Mouse (Mus musculus) neural tube, embryonic 12.5 days (tissue): ENCODE measurements around the gene Polrmt. TPM values are rescaled to one million over a fixed set of nuclear protein-coding genes. Genes with fewer than 3 reads are reported as not detected.

Experiments
- ATAC-seq: fragments of 200-750 bp; cut with Nextera tagmentation; 2 replicates; pipeline ENCODE4 v1.8.0; 2017; ENCODE audit warnings: low read depth, mild to moderate bottlenecking, moderate TSS enrichment, moderate library complexity; ENCODE audit not compliant: low FRiP score
- H3K27ac ChIP-seq: fragments of 300-500 bp; sonication (generic); 2 replicates; pipeline ENCODE4 v1.5.1; 2016
- H3K27me3 ChIP-seq: fragments of 300-500 bp; sonication (generic); replicated peaks from 2 replicates; pipeline ENCODE4 v1.6.1; 2016; ENCODE audit warnings: mild to moderate bottlenecking
- H3K36me3 ChIP-seq: fragments of 300-500 bp; sonication (generic); 2 replicates; pipeline ENCODE4 v1.6.1; 2016; ENCODE audit warnings: mild to moderate bottlenecking
- H3K4me1 ChIP-seq: fragments of 300-500 bp; sonication (generic); 2 replicates; pipeline ENCODE4 v1.6.1; 2016
- H3K4me2 ChIP-seq: fragments of 300-500 bp; sonication (generic); replicated peaks from 2 replicates; pipeline ENCODE4 v1.6.1; 2016; ENCODE audit warnings: mild to moderate bottlenecking
- H3K4me3 ChIP-seq: fragments of 300-500 bp; sonication (generic); 2 replicates; pipeline ENCODE4 v1.5.1; 2016
- H3K9ac ChIP-seq: fragments of 300-500 bp; sonication (generic); 2 replicates; pipeline ENCODE4 v1.6.1; 2016; ENCODE audit warnings: mild to moderate bottlenecking
- H3K9me3 ChIP-seq: fragments of 300-500 bp; sonication (generic); 2 replicates; pipeline ENCODE4 v1.6.1; 2016; ENCODE audit warnings: mild to moderate bottlenecking
- WGBS: fragments of 180-500 bp; shearing (Covaris S2); methylation state at CpG from one replicate; pipeline ENCODE4 v1.1.7; 2016; 5-methylcytosine and 5-hydroxymethylcytosine counted together
- polyA plus RNA-seq: library from polyadenylated mRNA; unstranded; fragments of >200 nt; fragmentation: Nextera tagmentation; extraction: Ambion mirVana; gene quantifications from 2 replicates; pipeline ENCODE4 v1.2.1, GENCODE M21; 2016

The Polrmt gene
- polyA plus RNA-seq, 1 experiment from 2014 or later = 44.7 TPM

DNA sequence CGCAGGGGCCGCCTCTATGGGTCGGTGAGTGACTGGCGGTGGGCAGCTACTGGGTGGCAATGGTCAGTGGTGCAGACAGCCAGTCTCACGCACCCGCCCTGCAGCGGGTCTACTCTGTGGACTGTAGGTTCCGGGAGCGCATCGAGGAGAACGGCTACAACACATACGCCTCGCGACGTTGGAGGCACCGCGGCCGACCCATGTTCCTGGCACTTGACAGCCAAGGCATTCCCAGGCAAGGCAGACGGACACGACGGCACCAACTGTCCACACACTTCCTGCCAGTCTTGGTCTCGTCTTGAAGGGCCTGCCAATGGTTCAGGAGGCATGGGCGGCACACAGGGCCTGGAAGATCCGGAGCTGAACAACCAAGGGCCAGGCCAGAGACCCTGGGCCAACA, 10.3 kb upstream of the Polrmt start:
- Histone ChIP-seq H3K4me1 (peaks cover 17% of the 10 kb centered on the region), H3K27ac (no peak overlapping the region), H3K9ac (no peak overlapping the region), H3K9me3 (no peaks in the 10 kb centered on the region), H3K36me3 (peaks cover 59% of the 10 kb centered on the region), H3K4me3 (no peak overlapping the region), H3K4me2 (no peak overlapping the region), H3K27me3 (no peaks in the 10 kb centered on the region)
- WGBS = 90% methylated on average over 24 of the region's 24 CpGs
- no peak for ATAC-seq

DNA sequence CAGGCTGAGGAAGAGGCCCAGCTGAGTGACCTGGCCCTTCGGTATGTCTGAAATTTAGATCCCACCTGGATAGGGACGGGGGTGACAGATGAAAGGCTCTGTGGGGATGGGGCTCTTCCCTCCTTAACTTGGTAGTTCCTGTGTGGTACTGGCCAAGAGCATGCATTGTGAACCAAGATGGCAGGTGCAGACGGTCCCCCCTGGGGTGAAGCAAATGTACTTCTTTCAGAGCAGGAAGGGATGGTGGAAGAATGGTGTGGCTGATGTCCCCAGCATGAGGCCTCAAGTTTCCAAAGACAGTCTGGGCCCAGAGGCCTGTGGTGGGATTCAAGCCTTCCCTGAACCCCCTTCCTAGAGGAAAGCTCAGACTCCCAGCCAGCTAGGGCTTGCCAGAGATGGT, 9.5 kb upstream of the Polrmt start:
- Histone ChIP-seq H3K36me3 (peaks cover 51% of the 10 kb centered on the region), H3K4me2 (no peak overlapping the region), H3K4me3 (no peak overlapping the region), H3K27ac (no peak overlapping the region), H3K9me3 (no peaks in the 10 kb centered on the region), H3K9ac (no peak overlapping the region), H3K27me3 (no peaks in the 10 kb centered on the region), H3K4me1 (peaks cover 17% of the 10 kb centered on the region)
- WGBS = 77% methylated on average over 3 of the region's 3 CpGs
- no peak for ATAC-seq

DNA sequence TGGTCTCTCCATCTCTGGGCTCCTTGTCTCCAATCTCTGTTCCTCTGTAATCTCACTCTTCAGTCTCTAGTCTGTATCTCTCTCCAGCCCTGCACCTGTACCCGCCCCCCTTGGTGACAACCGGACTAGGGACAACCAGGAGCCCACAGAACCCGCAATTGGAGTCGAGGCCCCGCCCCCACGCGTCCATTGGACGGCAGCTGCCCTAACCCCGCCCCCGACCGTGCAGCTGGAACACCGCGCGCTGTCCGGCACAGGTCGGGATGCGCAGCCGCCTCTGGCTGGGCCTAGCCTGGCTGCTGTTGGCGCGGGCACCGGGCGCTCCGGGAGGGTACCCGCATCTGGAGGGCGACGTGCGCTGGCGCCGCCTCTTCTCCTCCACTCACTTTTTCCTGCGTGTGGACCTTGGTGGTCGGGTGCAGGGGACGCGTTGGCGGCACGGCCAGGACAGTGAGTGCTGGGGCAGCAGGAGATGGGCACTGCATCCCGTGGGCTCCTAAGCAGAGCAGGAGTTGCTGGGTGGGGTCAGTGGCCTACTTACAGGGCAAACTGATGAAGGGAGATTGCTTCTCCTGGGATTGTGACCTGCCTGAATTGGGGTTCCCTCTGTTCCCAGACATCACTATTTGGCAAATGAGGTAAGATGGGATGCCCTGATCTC, 8.6 kb upstream of the Polrmt start, which contains the start of gene Fgf22:
Fgf22 (plus strand) TSS at position 221 of the 661 bp plus-strand sequence.
- WGBS = 1% methylated on average over 36 of the region's 36 CpGs
- Histone ChIP-seq H3K27me3 (no peaks in the 10 kb centered on the region), H3K9me3 (no peaks in the 10 kb centered on the region), H3K4me1 (peaks cover 17% of the 10 kb centered on the region), H3K4me2 (peak within 1 kb of the TSS; percentile 83), H3K36me3 (peaks cover 42% of the 10 kb centered on the region), H3K27ac (no peak within 1 kb of the TSS), H3K4me3 (peak within 1 kb of the TSS; percentile 40), H3K9ac (peak within 1 kb of the TSS; percentile 49)
- peak; percentile 87 for ATAC-seq

DNA sequence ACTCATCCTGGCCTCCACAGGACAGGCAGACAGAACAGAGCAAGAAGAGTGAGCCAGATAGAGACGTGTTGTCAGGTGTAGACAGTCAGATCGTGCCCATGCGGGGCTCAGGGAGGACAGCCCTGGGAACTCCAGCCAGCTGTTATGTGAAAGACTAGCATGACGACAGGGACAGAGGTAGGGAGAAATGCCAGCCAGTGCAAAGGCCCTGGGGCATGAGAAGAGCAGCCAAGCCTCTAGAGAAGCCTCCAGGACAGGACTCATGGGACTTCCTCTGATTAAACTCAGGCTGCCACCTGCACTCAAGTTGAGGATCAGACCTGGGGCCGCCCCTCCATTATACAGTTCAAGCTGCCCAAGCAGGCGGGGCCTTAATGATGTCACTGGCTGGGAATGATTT, 2.1 kb upstream of the Polrmt start:
- Histone ChIP-seq H3K36me3 (peaks cover 11% of the 10 kb centered on the region), H3K27me3 (no peaks in the 10 kb centered on the region), H3K9ac (no peak overlapping the region), H3K4me3 (no peak overlapping the region), H3K4me1 (peaks cover 7% of the 10 kb centered on the region; the same call in 1 of the 2 replicates), H3K4me2 (no peak overlapping the region), H3K9me3 (no peaks in the 10 kb centered on the region), H3K27ac (no peak overlapping the region)
- no peak for ATAC-seq
- WGBS = 81% methylated on average over 6 of the region's 6 CpGs

DNA sequence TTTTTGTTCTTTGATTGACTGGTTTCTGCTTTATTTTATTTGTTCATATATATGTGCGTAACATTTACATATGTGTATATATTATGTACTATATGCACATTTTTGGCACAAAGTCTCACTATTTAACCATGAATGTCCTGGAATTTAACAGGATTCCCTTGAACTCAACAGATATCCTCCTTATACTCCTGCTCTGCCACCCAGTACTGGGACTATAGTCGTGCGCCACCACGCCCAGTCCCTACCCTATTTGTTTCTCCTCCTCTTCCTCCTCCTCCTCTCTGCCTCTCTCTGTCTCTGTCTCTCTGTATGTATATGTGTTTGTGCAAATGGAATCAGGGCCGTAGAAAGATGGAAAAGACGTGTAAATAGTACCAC, 382 bp upstream of the Polrmt start:
- H3K27ac ChIP-seq = no peak overlapping the region
- no peak overlapping the region for H3K9ac ChIP-seq
- H3K36me3 ChIP-seq = peaks cover 26% of the 10 kb centered on the region
- peaks cover 7% of the 10 kb centered on the region; the same call in 1 of the 2 replicates for H3K4me1 ChIP-seq
- H3K9me3 ChIP-seq = no peaks in the 10 kb centered on the region
- peak overlapping the region; percentile 63 for H3K4me2 ChIP-seq
- 28% methylated on average over 6 of the region's 6 CpGs for WGBS
- H3K4me3 ChIP-seq = no peak overlapping the region
- peak; percentile 48 for ATAC-seq
- no peaks in the 10 kb centered on the region for H3K27me3 ChIP-seq

DNA sequence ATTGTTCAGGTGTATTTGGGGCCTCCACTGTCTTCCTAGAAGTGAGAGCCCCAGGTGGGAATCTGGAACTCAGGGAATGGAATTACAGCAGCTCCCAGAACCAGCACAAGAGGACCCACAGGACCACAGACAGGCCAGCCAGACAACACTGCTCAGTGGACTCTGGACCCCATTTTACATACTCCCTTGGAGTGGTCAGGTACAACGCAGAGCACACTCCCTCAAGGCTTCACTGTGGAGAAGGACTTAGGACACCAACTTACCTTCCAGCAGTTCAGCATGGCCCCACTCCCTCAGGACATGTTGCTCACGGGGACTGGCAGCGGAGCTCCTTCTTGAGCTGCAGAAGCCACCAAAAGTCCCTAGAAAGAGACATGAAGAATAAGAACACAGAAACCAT, 970 bp downstream of the Polrmt start:
- H3K4me2 ChIP-seq = peak overlapping the region; percentile 63
- WGBS = 96% methylated on average over 3 of the region's 3 CpGs
- H3K4me1 ChIP-seq = peaks cover 7% of the 10 kb centered on the region; the same call in 1 of the 2 replicates
- H3K27ac ChIP-seq = no peak overlapping the region
- no peak overlapping the region for H3K9ac ChIP-seq
- H3K36me3 ChIP-seq = peaks cover 40% of the 10 kb centered on the region
- no peak for ATAC-seq
- no peak overlapping the region for H3K4me3 ChIP-seq
- no peaks in the 10 kb centered on the region for H3K27me3 ChIP-seq
- 0 out of 2 replicates have a peak, but pooled peaks cover 3% of the 10 kb centered on the region for H3K9me3 ChIP-seq

DNA sequence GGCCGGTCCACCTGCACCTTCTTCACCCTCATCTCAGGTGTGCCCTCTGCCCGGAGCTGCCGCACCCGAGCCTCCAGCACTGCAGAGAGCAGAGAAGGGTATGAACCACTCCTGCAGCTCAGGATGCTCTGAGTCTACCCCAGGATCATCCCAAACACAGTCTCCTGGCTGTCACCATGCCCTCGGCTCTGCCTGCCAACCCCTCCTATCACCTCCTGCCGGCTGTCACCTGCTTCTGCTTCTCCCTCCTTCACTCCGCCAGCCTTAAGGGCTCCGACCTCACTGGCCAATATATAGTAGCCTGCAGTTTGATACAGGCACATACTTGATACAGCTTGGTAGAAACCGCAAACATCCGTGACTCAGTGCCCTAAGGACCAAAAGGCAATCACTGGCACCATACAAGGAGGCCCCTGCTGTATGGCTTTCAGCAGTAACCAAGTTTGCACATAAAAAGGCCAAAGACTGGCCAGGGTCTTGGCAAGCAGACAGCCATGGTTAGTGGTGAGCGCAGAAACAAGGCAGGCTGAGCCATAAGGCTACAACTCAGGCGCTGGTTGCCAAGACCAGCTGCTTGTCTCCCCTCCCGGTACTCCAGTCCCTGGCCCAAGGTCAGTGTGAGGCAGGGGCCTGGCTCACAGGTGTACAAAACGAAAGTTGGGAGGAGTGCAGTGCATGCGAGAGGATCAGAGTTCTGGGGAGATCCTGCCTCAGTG, 2.6 kb downstream of the Polrmt start:
- no peak overlapping the region for H3K4me3 ChIP-seq

DNA sequence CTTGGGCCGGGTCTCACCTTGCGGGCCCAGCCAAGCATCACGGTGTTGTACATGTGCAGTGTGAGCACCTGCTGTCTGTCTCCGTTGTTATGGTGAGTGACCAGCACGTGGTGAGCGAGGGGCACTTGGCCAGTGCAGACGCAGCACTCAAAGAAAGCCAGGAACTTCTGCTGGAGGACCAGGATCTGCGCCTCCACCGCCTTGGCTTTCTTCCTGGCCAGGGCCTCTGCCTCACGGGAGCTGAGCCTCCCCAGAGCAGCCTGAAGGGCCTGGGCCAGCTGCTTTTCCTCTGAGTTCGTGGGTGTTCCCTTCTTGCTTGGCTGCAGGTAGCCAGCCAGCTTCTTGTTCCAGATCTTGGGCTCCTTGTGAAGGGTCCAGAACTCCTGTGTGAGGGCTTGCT, 3.2 kb downstream of the Polrmt start:
- Histone ChIP-seq H3K27ac (no peak overlapping the region), H3K4me1 (peaks cover 7% of the 10 kb centered on the region; the same call in 1 of the 2 replicates), H3K9ac (no peak overlapping the region), H3K4me3 (no peak overlapping the region), H3K4me2 (no peak overlapping the region), H3K27me3 (no peaks in the 10 kb centered on the region), H3K9me3 (peaks cover 25% of the 10 kb centered on the region), H3K36me3 (peaks cover 62% of the 10 kb centered on the region)
- WGBS = 95% methylated on average over 11 of the region's 11 CpGs
- no peak for ATAC-seq

More for the DNA sequence above, 2.6 kb downstream of the Polrmt start:
- Histone ChIP-seq H3K27ac (no peak overlapping the region), H3K27me3 (no peaks in the 10 kb centered on the region), H3K36me3 (peaks cover 56% of the 10 kb centered on the region), H3K4me1 (peaks cover 7% of the 10 kb centered on the region; the same call in 1 of the 2 replicates), H3K9ac (no peak overlapping the region), H3K4me2 (no peak overlapping the region), H3K9me3 (peaks cover 19% of the 10 kb centered on the region)
- WGBS = 93% methylated on average over 15 of the region's 15 CpGs
- no peak for ATAC-seq

DNA sequence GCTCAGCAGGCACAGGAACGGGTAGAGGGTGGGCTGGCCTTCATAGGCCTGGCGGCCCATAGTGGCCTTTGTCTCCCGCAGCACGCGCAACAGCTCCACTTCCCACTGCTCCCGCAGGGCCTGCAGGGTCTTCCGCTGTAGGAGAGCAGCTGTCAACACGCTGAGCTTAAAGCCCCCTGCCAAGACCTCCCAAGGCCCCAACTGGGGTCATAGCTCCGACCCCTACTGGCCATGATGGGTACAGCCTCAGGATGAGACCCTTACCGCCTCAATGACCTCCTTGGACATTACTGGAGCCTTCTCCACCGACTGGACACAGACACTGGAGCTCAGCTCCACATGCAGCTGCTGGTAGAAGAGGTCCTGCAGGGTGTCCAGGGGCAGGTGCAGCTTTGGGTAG, 5.5 kb downstream of the Polrmt start:
- WGBS = 74% methylated on average over 11 of the region's 11 CpGs
- H3K4me2 ChIP-seq = no peak overlapping the region
- peaks cover 9% of the 10 kb centered on the region for H3K27me3 ChIP-seq
- H3K9me3 ChIP-seq = peaks cover 45% of the 10 kb centered on the region
- H3K4me3 ChIP-seq = no peak overlapping the region; the same call in 1 of the 2 replicates
- no peak overlapping the region for H3K27ac ChIP-seq
- ATAC-seq = no peak
- H3K36me3 ChIP-seq = peaks cover 85% of the 10 kb centered on the region
- H3K9ac ChIP-seq = no peak overlapping the region
- peaks cover 5% of the 10 kb centered on the region; the same call in 1 of the 2 replicates for H3K4me1 ChIP-seq

DNA sequence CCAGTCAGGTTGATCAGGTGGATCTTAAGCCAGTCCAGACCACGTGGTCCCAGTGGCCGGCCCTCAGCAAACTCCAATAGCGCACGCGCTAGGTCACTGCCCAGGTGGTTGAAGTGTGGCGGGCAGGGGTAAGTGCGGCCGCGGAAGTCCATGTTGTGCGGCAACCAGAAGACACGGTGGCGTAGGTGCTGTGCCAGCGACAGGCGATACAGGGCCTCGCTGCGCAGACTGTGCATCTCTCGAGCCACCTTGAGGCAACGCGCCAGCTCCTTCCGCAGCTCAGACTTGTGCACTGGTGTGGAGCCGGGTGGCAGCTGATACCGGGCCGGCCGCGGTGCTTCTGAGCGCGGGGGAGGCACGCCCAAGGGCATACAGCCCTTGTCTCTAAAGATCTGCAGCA, 7.1 kb downstream of the Polrmt start:
- Histone ChIP-seq H3K4me3 (no peak overlapping the region; the same call in 1 of the 2 replicates), H3K4me2 (no peak overlapping the region), H3K27me3 (peaks cover 19% of the 10 kb centered on the region), H3K36me3 (peaks cover 97% of the 10 kb centered on the region), H3K9ac (no peak overlapping the region), H3K27ac (no peak overlapping the region), H3K9me3 (peaks cover 53% of the 10 kb centered on the region), H3K4me1 (no peaks in the 10 kb centered on the region)
- ATAC-seq = no peak
- WGBS = 95% methylated on average over 28 of the region's 28 CpGs

DNA sequence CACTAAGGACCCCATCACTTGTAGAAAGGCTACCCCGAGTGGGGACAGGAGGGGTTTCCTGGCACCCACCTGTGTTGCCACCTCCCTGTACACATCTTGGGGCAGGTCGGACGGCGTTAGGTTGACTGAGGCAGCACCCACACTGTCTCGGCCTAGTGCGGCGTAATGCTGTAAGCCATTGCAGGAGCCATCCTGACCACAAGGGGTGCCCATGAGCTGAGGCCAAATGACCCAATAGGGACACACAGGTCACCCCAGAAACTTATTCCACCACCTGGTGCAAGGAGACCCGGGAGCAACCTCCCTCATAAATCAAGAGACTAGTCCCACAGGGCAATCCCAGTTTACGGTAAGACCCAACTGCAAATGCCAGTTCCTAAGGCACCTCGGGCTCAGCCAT, 8.1 kb downstream of the Polrmt start:
- Histone ChIP-seq H3K4me2 (no peak overlapping the region), H3K9ac (no peak overlapping the region), H3K36me3 (peaks cover 98% of the 10 kb centered on the region), H3K4me1 (no peaks in the 10 kb centered on the region), H3K27me3 (peaks cover 19% of the 10 kb centered on the region), H3K4me3 (no peak overlapping the region), H3K9me3 (peaks cover 53% of the 10 kb centered on the region), H3K27ac (no peak overlapping the region)
- ATAC-seq = no peak
- WGBS = 87% methylated on average over 10 of the region's 10 CpGs

DNA sequence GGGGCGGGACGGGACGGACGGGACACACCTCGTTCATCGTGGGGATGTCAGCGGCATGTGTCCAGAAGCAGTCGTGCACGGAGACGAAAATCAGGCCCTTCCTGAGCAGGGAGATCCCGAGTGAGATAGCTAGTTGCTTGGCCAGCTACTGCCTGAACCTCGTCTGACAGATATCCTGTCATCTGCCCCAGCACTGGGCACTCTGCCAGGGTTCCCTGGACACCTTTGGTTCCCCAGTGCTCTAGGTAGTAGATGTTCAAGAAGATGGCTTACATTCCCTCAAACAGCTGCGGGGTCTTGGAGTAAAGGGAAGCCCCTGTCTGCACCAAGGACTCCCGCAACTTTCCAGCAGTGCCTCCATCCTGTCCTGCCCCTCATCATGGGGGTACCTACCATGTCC, 9.7 kb downstream of the Polrmt start:
- WGBS = 92% methylated on average over 14 of the region's 14 CpGs
- H3K4me3 ChIP-seq = no peak overlapping the region
- no peak for ATAC-seq
- no peaks in the 10 kb centered on the region for H3K4me1 ChIP-seq
- no peak overlapping the region for H3K9ac ChIP-seq
- peaks cover 53% of the 10 kb centered on the region for H3K9me3 ChIP-seq
- peaks cover 19% of the 10 kb centered on the region for H3K27me3 ChIP-seq
- peaks cover 91% of the 10 kb centered on the region for H3K36me3 ChIP-seq
- no peak overlapping the region for H3K27ac ChIP-seq
- no peak overlapping the region for H3K4me2 ChIP-seq
